Mouse (Mus musculus) frontal cortex, postnatal 10 days (tissue): ENCODE data around the gene Gm20809.
"Not testable (repeated sequence)": the region's sequence is repeated elsewhere in the genome, so short reads cannot be mapped to it uniquely, and the experiment has no call there.

ENCODE experiments used
- DNase-seq, 2 experiments: peaks; one replicate each; pipeline ENCODE4 v3.0.0; 2022; ENCODE audit warnings: low spot score in 2 of 2, mixed read lengths in 1 of 2

Gm20809 gene

GRCm38 (mm10) chrY:24454757-24455156 is at the start of gene Gm20809:
Gene Gm20809, plus strand, starts transcription at chrY:24455057.
- not testable (repeated sequence) for DNase-seq
